Mouse (Mus musculus): ENCODE results near the gene Dnajc6. TPM values are rescaled to one million over a fixed set of nuclear protein-coding genes. Genes with fewer than 3 reads are reported as not detected.

Gene Dnajc6
- total RNA-seq, 2 experiments from 2014 or later: 291 to 320 TPM

- Histone ChIP-seq H3K27ac (no peak overlapping the region), H3K4me3 (no peak overlapping the region)
- no peak for DNase-seq (ENCODE audit: extremely low spot score in 1 of 2, low spot score in 2 of 2)
- intact Hi-C loops (cut with DNase I): no loop called here
- TF ChIP-seq CTCF (IDR thresholded peaks at IDR 0.05): no peak
These were observed 173.4 kb downstream of the Dnajc6 start for GRCm38 (mm10) chr4:101669811-101670210.

- no peak overlapping the region for H3K27ac ChIP-seq
- intact Hi-C loops (cut with DNase I): no loop called here
- H3K4me3 ChIP-seq: no peak overlapping the region
- TF ChIP-seq CTCF (IDR thresholded peaks at IDR 0.05): no peak
- DNase-seq (ENCODE audit: extremely low spot score in 1 of 2, low spot score in 2 of 2): no peak
These were observed 178.3 kb downstream of the Dnajc6 start for GRCm38 (mm10) chr4:101674790-101675189.

- no peak for TF ChIP-seq CTCF (IDR thresholded peaks at IDR 0.05)
- no peak overlapping the region for H3K27ac ChIP-seq
- H3K4me3 ChIP-seq: no peak overlapping the region
- no peak for DNase-seq (ENCODE audit: extremely low spot score in 1 of 2, low spot score in 2 of 2)
- intact Hi-C loops (cut with DNase I): no loop called here
These were observed 179.3 kb downstream of the Dnajc6 start for GRCm38 (mm10) chr4:101675726-101676125.

GRCm38 (mm10) chr4:101682620-101683019 lies 186.2 kb downstream of the Dnajc6 start:
- no peak for TF ChIP-seq CTCF (IDR thresholded peaks at IDR 0.05)
- no peak overlapping the region for H3K4me3 ChIP-seq
- intact Hi-C loops (cut with DNase I): no loop called here
- H3K27ac ChIP-seq: no peak overlapping the region
- no peak for DNase-seq (ENCODE audit: extremely low spot score in 1 of 2, low spot score in 2 of 2)

GRCm38 (mm10) chr4:101683086-101683485 lies 186.6 kb downstream of the Dnajc6 start:
- no peak for TF ChIP-seq CTCF (IDR thresholded peaks at IDR 0.05)
- DNase-seq (ENCODE audit: extremely low spot score in 1 of 2, low spot score in 2 of 2): no peak
- intact Hi-C loops (cut with DNase I): no loop called here
- Histone ChIP-seq H3K27ac (no peak overlapping the region), H3K4me3 (no peak overlapping the region)

GRCm38 (mm10) chr4:101684821-101685220 lies 188.4 kb downstream of the Dnajc6 start:
- no peak for DNase-seq (ENCODE audit: extremely low spot score in 1 of 2, low spot score in 2 of 2)
- no peak for TF ChIP-seq CTCF (IDR thresholded peaks at IDR 0.05)
- intact Hi-C loops (cut with DNase I): no loop called here
- Histone ChIP-seq H3K27ac (no peak overlapping the region), H3K4me3 (no peak overlapping the region)

- H3K4me3 ChIP-seq: no peak overlapping the region
- no peak overlapping the region for H3K27ac ChIP-seq
- intact Hi-C loops (cut with DNase I): no loop called here
- no peak for TF ChIP-seq CTCF (IDR thresholded peaks at IDR 0.05)
- no peak for DNase-seq (ENCODE audit: extremely low spot score in 1 of 2, low spot score in 2 of 2)
These were observed 189.9 kb downstream of the Dnajc6 start for GRCm38 (mm10) chr4:101686227-101686810.

- no peak overlapping the region for H3K27ac ChIP-seq
- intact Hi-C loops (cut with DNase I): no loop called here
- no peak for DNase-seq (ENCODE audit: extremely low spot score in 1 of 2, low spot score in 2 of 2)
- no peak for TF ChIP-seq CTCF (IDR thresholded peaks at IDR 0.05)
- H3K4me3 ChIP-seq: no peak overlapping the region
These were observed 192.8 kb downstream of the Dnajc6 start for GRCm38 (mm10) chr4:101689241-101689640.

GRCm38 (mm10) chr4:101689645-101690044 lies 193.2 kb downstream of the Dnajc6 start:
- intact Hi-C loops (cut with DNase I): no loop called here
- no peak overlapping the region for H3K4me3 ChIP-seq
- no peak for DNase-seq (ENCODE audit: extremely low spot score in 1 of 2, low spot score in 2 of 2)
- H3K27ac ChIP-seq: no peak overlapping the region
- TF ChIP-seq CTCF (IDR thresholded peaks at IDR 0.05): no peak

Other genes starting within 250 kb of the Dnajc6 start
- 100 to 1,000 TPM; 121 to 129 TPM for gene Jak1, start 231.4 kb upstream of the Dnajc6 start, total RNA-seq (2021)
- gene Ak4, start 77.4 kb upstream of the Dnajc6 start, total RNA-seq (2021): 10 to 100 TPM; 30.0 to 46.1 TPM
- 10 to 100 TPM; 23.5 to 26.4 TPM for gene Leprot, start 151.1 kb downstream of the Dnajc6 start, total RNA-seq (2021)
- 1 to 10 TPM; 3.8 to 4.8 TPM for gene Lepr, start 220.8 kb downstream of the Dnajc6 start, total RNA-seq (2021)

Measured in left cerebral cortex, adult 2 months (tissue).